Mouse (Mus musculus): ENCODE data around the gene Ankrd44. TPM values are rescaled to one million over a fixed set of nuclear protein-coding genes. Genes with fewer than 3 reads are reported as not detected.
A peak's percentile ranks its signal among the peaks of the same experiment; 100 is the strongest.

Gene Ankrd44
- polyA plus RNA-seq, 1 experiment from 2014 or later = 20.9 TPM

GRCm38 (mm10) chr1:54789327-54789960, 136.7 kb downstream of the Ankrd44 start:
- Histone ChIP-seq H3K4me2 (replicated peaks) (no peak overlapping the region), H3K9me3 (replicated peaks) (no peaks in the 10 kb centered on the region), H3K27ac (no peak overlapping the region), H3K27me3 (no peaks in the 10 kb centered on the region), H3K4me1 (peaks cover 6% of the 10 kb centered on the region), H3K36me3 (no peaks in the 10 kb centered on the region), H3K9ac (no peak overlapping the region), H3K4me3 (no peak overlapping the region)
- ATAC-seq (ENCODE audit: low FRiP score) = no peak
- WGBS = 80% methylated on average over 7 of the region's 7 CpGs

- Histone ChIP-seq H3K9me3 (replicated peaks) (no peaks in the 10 kb centered on the region), H3K36me3 (no peaks in the 10 kb centered on the region), H3K4me2 (replicated peaks) (no peak overlapping the region), H3K4me1 (peaks cover 6% of the 10 kb centered on the region), H3K27me3 (no peaks in the 10 kb centered on the region), H3K9ac (no peak overlapping the region), H3K27ac (peak overlapping the region; percentile 48), H3K4me3 (no peak overlapping the region)
- 68% methylated on average over 4 of the region's 4 CpGs for WGBS
- no peak for ATAC-seq (ENCODE audit: low FRiP score)
These were observed 137.8 kb downstream of the Ankrd44 start for GRCm38 (mm10) chr1:54788337-54788736.

- H3K9ac ChIP-seq = no peak overlapping the region
- H3K36me3 ChIP-seq = no peaks in the 10 kb centered on the region
- H3K4me3 ChIP-seq = no peak overlapping the region
- H3K27ac ChIP-seq = no peak overlapping the region
- H3K4me1 ChIP-seq = no peaks in the 10 kb centered on the region
- H3K27me3 ChIP-seq = no peaks in the 10 kb centered on the region
- H3K9me3 ChIP-seq (replicated peaks) = no peaks in the 10 kb centered on the region
- no peak for ATAC-seq (ENCODE audit: low FRiP score)
- 90% methylated on average over 6 of the region's 6 CpGs for WGBS
- no peak overlapping the region for H3K4me2 ChIP-seq (replicated peaks)
These were observed 148.0 kb downstream of the Ankrd44 start for GRCm38 (mm10) chr1:54778151-54778550.

GRCm38 (mm10) chr1:54777104-54777503, 149.1 kb downstream of the Ankrd44 start:
- no peak overlapping the region for H3K9ac ChIP-seq
- no peaks in the 10 kb centered on the region for H3K27me3 ChIP-seq
- H3K36me3 ChIP-seq = no peaks in the 10 kb centered on the region
- no peaks in the 10 kb centered on the region for H3K9me3 ChIP-seq (replicated peaks)
- H3K4me3 ChIP-seq = no peak overlapping the region
- H3K4me1 ChIP-seq = no peaks in the 10 kb centered on the region
- no peak overlapping the region for H3K4me2 ChIP-seq (replicated peaks)
- no peak for ATAC-seq (ENCODE audit: low FRiP score)
- H3K27ac ChIP-seq = no peak overlapping the region
- WGBS = 82% methylated on average over 6 of the region's 6 CpGs

GRCm38 (mm10) chr1:54776116-54776515, 150.1 kb downstream of the Ankrd44 start:
- no peaks in the 10 kb centered on the region for H3K4me1 ChIP-seq
- 49% methylated on average over 8 of the region's 8 CpGs for WGBS
- no peak overlapping the region for H3K9ac ChIP-seq
- no peaks in the 10 kb centered on the region for H3K36me3 ChIP-seq
- H3K27ac ChIP-seq = no peak overlapping the region
- no peak overlapping the region for H3K4me2 ChIP-seq (replicated peaks)
- H3K27me3 ChIP-seq = no peaks in the 10 kb centered on the region
- no peak for ATAC-seq (ENCODE audit: low FRiP score)
- 0 out of 2 replicates have a peak, but pooled peaks cover 3% of the 10 kb centered on the region for H3K9me3 ChIP-seq (replicated peaks)
- H3K4me3 ChIP-seq = no peak overlapping the region

GRCm38 (mm10) chr1:54772843-54773242, 153.3 kb downstream of the Ankrd44 start:
- no peak overlapping the region for H3K27ac ChIP-seq
- H3K4me1 ChIP-seq = no peaks in the 10 kb centered on the region
- peak; percentile 35; the same call in 1 of the 2 replicates for ATAC-seq (ENCODE audit: low FRiP score)
- H3K4me3 ChIP-seq = no peak overlapping the region
- H3K27me3 ChIP-seq = no peaks in the 10 kb centered on the region
- 0 out of 2 replicates have a peak, but pooled peaks cover 9% of the 10 kb centered on the region for H3K9me3 ChIP-seq (replicated peaks)
- H3K9ac ChIP-seq = no peak overlapping the region
- H3K4me2 ChIP-seq (replicated peaks) = no peak overlapping the region
- no peaks in the 10 kb centered on the region for H3K36me3 ChIP-seq
- WGBS = 61% methylated on average over 5 of the region's 5 CpGs

GRCm38 (mm10) chr1:54771471-54771870, 154.7 kb downstream of the Ankrd44 start:
- no peak overlapping the region for H3K9ac ChIP-seq
- no peaks in the 10 kb centered on the region for H3K36me3 ChIP-seq
- H3K9me3 ChIP-seq (replicated peaks) = 0 out of 2 replicates have a peak, but pooled peaks cover 9% of the 10 kb centered on the region
- ATAC-seq (ENCODE audit: low FRiP score) = no peak
- H3K4me2 ChIP-seq (replicated peaks) = no peak overlapping the region
- H3K27ac ChIP-seq = no peak overlapping the region
- no peaks in the 10 kb centered on the region for H3K4me1 ChIP-seq
- WGBS = 92% methylated on average over 3 of the region's 3 CpGs
- H3K4me3 ChIP-seq = no peak overlapping the region
- H3K27me3 ChIP-seq = no peaks in the 10 kb centered on the region

- Histone ChIP-seq H3K9ac (no peak overlapping the region), H3K4me2 (replicated peaks) (no peak overlapping the region), H3K27me3 (no peaks in the 10 kb centered on the region), H3K4me1 (no peaks in the 10 kb centered on the region), H3K9me3 (replicated peaks) (0 out of 2 replicates have a peak, but pooled peaks cover 9% of the 10 kb centered on the region), H3K27ac (no peak overlapping the region), H3K36me3 (no peaks in the 10 kb centered on the region), H3K4me3 (no peak overlapping the region)
- WGBS = 89% methylated on average over 3 of the region's 3 CpGs
- ATAC-seq (ENCODE audit: low FRiP score) = no peak
These were observed 159.0 kb downstream of the Ankrd44 start for GRCm38 (mm10) chr1:54767221-54767620.

- H3K27ac ChIP-seq = no peak overlapping the region
- H3K4me3 ChIP-seq = no peak overlapping the region
- H3K27me3 ChIP-seq = no peaks in the 10 kb centered on the region
- H3K4me1 ChIP-seq = no peaks in the 10 kb centered on the region
- WGBS = 90% methylated on average over 2 of the region's 2 CpGs
- 0 out of 2 replicates have a peak, but pooled peaks cover 2% of the 10 kb centered on the region for H3K9me3 ChIP-seq (replicated peaks)
- no peak overlapping the region for H3K9ac ChIP-seq
- no peak for ATAC-seq (ENCODE audit: low FRiP score)
- no peak overlapping the region for H3K4me2 ChIP-seq (replicated peaks)
- H3K36me3 ChIP-seq = no peaks in the 10 kb centered on the region
These were observed 160.5 kb downstream of the Ankrd44 start for GRCm38 (mm10) chr1:54765632-54766238.

- Histone ChIP-seq H3K4me2 (replicated peaks) (no peak overlapping the region), H3K36me3 (no peaks in the 10 kb centered on the region), H3K4me1 (no peaks in the 10 kb centered on the region), H3K27ac (peak overlapping the region; percentile 48; the same call in 1 of the 2 replicates), H3K4me3 (no peak overlapping the region), H3K9ac (no peak overlapping the region), H3K27me3 (no peaks in the 10 kb centered on the region), H3K9me3 (replicated peaks) (no peaks in the 10 kb centered on the region)
- 78% methylated on average over 10 of the region's 10 CpGs for WGBS
- no peak for ATAC-seq (ENCODE audit: low FRiP score)
These were observed 163.9 kb downstream of the Ankrd44 start for GRCm38 (mm10) chr1:54762216-54762807.

GRCm38 (mm10) chr1:54759841-54760240, 166.3 kb downstream of the Ankrd44 start:
- no peaks in the 10 kb centered on the region for H3K9me3 ChIP-seq (replicated peaks)
- no peak overlapping the region for H3K4me3 ChIP-seq
- H3K4me1 ChIP-seq = no peaks in the 10 kb centered on the region
- ATAC-seq (ENCODE audit: low FRiP score) = no peak
- H3K9ac ChIP-seq = no peak overlapping the region
- no peak overlapping the region for H3K4me2 ChIP-seq (replicated peaks)
- H3K36me3 ChIP-seq = no peaks in the 10 kb centered on the region
- H3K27me3 ChIP-seq = no peaks in the 10 kb centered on the region
- no peak overlapping the region for H3K27ac ChIP-seq

GRCm38 (mm10) chr1:54757291-54757690, 168.9 kb downstream of the Ankrd44 start:
- WGBS = 85% methylated on average over 3 of the region's 3 CpGs
- no peak overlapping the region for H3K9ac ChIP-seq
- no peaks in the 10 kb centered on the region for H3K36me3 ChIP-seq
- H3K4me3 ChIP-seq = no peak overlapping the region
- ATAC-seq (ENCODE audit: low FRiP score) = no peak
- no peaks in the 10 kb centered on the region for H3K4me1 ChIP-seq
- H3K9me3 ChIP-seq (replicated peaks) = no peaks in the 10 kb centered on the region
- no peaks in the 10 kb centered on the region for H3K27me3 ChIP-seq
- H3K27ac ChIP-seq = no peak overlapping the region
- H3K4me2 ChIP-seq (replicated peaks) = no peak overlapping the region
